Mouse (Mus musculus) layer of hippocampus, adult 9-11 months (tissue): ENCODE data around the gene C1rl.
"Not testable (repeated sequence)": the region's sequence is repeated elsewhere in the genome, so short reads cannot be mapped to it uniquely, and the experiment has no call there.

ENCODE experiments used
- DNase-seq: peaks from one replicate; pipeline ENCODE4 v3.0.0; 2022

C1rl gene

DNA sequence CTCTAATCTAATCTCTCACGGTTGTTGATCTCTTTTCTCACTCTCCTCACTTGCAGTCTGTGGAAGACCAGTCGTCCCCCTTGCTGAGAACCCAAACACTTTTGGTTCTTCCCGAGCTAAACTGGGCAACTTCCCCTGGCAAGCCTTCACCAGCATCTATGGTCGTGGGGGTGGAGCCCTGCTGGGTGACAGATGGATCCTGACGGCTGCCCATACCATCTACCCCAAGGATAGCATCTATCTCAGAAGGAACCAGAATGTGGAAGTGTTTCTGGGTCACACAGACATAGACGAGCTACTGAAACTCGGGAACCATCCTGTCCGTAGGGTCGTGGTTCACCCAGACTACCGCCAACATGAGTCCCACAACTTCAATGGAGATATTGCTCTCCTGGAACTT lies 15.4 kb downstream of the C1rl start:
- peak; percentile 38 for DNase-seq

- DNase-seq, result not testable (repeated sequence)
Measured at GRCm38 (mm10) chr6:124509192-124509591, 16.3 kb downstream of the C1rl start.

GRCm38 (mm10) chr6:124511936-124512335 lies 19.0 kb downstream of the C1rl start:
- DNase-seq, result no peak

GRCm38 (mm10) chr6:124512355-124512836 lies 19.5 kb downstream of the C1rl start, which contains the start of gene C1ra:
TSS of gene C1ra (plus strand) at chr6:124512405.
- DNase-seq, result peak; percentile 23

- not testable (repeated sequence) for DNase-seq
Measured at GRCm38 (mm10) chr6:124517733-124518132, 24.8 kb downstream of the C1rl start.

DNA sequence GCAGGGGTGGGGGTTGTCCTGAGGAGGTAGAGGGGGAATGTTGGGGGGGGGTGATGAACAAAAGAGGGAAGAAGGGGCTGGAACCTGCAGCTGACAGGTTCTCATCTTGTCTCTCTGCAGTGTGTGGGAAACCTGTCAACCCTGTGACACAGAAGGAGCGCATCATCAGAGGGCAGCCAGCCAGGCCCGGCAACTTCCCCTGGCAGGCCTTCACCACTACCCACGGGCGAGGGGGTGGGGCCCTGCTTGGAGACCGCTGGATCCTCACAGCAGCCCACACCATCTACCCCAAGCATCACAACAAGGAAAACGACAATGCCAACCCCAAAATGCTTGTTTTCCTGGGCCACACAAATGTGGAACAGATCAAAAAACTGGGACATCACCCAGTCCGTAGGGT lies 29.2 kb downstream of the C1rl start:
- DNase-seq, result peak; percentile 33

GRCm38 (mm10) chr6:124527881-124528280 lies 35.0 kb downstream of the C1rl start:
- no peak for DNase-seq

DNA sequence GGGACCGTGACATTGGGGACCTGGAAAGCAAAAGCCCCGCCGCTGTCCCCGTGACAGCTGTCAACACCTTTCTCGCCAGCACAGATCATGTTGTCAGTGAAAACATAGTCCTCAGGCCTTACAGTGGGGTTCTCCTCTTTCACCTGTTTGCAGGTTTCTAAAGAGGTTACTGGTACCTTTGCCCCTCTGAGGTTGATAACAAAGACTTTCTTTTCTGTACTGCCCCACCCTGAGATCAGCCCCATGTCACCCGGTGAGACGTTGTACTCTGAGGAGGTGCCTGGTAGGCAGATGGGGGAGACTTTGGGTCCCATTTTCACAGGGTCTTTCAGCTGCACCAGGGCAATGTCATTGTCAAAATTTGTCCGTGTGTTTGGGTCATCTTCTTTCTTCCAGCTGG lies 38.2 kb downstream of the C1rl start:
- DNase-seq, result no peak

- not testable (repeated sequence) for DNase-seq
Measured at GRCm38 (mm10) chr6:124536125-124536829, 43.4 kb downstream of the C1rl start.

DNA sequence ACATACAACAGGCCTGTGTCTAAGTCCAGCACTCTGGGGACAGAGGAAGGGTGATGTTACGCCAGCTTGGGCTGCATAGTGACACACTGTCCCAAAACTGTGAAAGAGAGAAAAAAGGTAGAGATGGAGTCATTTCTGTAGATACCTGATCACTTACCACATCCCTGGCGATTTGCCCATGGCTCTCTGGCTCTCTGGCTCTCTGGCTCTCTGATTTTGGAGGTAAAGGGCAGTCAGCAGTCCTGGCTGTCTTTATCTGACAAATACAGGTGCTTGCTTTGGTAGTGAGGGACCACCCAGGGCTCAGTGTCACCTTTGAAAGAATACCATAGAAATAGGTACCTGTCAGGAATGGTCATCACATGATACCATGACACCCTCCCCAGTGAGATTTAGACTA lies 48.3 kb downstream of the C1rl start:
- not testable (repeated sequence) for DNase-seq

- peak; percentile 28 for DNase-seq
Measured at GRCm38 (mm10) chr6:124542284-124542683, 49.4 kb downstream of the C1rl start, which contains the start of gene C1s1. TSS of gene C1s1 (minus strand) at chr6:124542359.

- no peak for DNase-seq
Measured at GRCm38 (mm10) chr6:124544466-124544865, 51.6 kb downstream of the C1rl start.

DNA sequence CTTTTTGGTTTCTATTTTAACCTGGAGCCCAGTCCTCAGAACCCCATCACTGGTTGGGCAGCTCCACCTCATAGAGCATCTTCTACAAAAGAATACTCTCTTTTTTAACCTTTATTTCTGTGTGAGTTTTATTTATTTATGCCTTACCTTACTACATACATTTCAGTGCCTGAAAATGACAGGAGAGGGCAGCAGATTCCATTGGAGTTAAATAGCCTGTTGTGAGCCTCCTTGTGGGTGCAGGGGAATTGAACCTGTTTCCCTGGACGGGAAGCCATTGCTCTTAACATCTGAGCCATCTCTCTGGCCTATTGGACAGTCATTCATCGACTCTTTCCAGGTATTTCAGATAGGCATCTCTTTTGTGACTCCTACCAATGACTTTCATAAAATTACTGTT lies 52.5 kb downstream of the C1rl start:
- DNase-seq, result no peak

DNA sequence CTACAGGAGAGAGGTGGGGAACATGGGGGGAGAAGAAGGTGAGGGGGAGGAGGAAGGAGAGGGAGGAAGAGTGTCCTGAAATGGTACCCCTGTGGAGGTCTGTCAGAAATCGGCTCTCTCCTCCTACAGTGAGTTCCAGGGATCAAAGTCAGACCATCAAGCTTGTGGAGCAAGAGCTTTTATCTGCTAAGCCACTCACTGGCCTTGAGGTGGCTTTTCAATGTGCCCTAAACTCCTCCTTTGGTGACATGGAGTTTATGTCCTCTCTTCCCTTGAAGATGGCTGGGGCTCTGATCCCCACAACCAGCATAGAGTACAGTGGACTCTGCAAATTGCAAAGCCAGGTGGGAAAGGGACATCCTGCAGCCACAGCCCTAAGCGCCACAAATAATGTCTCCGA lies 55.1 kb downstream of the C1rl start:
- not testable (repeated sequence) for DNase-seq

- DNase-seq, result no peak
Measured at GRCm38 (mm10) chr6:124549023-124549550, 56.2 kb downstream of the C1rl start.

- no peak for DNase-seq
Measured at GRCm38 (mm10) chr6:124552766-124553165, 59.9 kb downstream of the C1rl start.

- not testable (repeated sequence) for DNase-seq
Measured at GRCm38 (mm10) chr6:124555956-124556355, 63.0 kb downstream of the C1rl start.
